Mouse (Mus musculus): ENCODE results near the gene Mmp23.
A peak's percentile ranks its signal among the peaks of the same experiment; 100 is the strongest.

The Mmp23 gene

GRCm38 (mm10) chr4:155601091-155601996, 51.8 kb downstream of the Mmp23 start, which contains the start of gene Slc35e2:
Gene Slc35e2, plus strand, starts transcription at chr4:155601416.
- DNase-seq (ENCODE audit: low spot score in 2 of 2): peak; percentile 95 to 98
